Mouse (Mus musculus) lung, adult 18-20 months (tissue): ENCODE results near the gene Olfr846.

Experiments used
- DNase-seq, 2 experiments: peaks; one replicate each; pipeline ENCODE4 v3.0.0; 2022; ENCODE audit warnings: mixed read lengths in 2 of 2

Olfr846 gene

DNA sequence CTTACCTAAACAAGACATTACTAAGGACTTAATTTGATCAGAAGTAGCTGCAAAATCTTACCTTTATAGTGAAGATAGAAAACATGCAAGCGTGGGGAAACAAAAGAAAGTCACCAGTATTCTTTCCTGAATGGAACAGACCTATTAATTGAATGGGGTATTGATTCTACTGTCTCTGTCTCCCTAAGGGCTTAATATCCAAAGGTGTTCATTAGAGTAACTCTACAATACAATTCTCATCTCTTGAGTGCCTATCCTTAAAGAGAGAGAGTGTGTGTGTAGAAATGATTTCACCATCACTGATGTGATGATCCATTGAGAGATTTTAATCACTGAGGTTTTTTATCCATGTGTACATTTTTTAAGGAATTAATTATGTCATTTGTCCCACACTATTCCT is at the start of gene Olfr846:
Gene Olfr846, minus strand, starts transcription at position 101 of the 400 bp plus-strand sequence.
- no peak for DNase-seq

DNA sequence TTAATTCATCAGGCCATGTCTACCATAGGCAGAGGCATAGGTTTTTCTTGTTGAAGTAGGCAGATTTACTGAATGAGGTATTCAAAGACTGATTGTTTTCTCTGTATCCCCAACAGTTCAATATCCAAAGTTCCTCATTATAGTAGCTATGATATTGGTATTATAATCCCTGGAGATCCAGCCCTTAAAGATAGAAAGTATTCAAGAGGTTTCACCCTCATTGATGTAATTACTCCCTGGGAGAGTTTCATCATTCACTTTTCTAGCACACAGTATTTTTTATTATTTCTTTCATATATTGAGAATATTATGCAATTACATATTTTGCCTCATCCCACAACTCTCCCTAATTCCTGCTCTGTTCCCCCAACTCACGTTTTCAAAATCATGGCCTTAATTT is 14.8 kb upstream of the Olfr846 start, which contains the start of gene Olfr847:
Gene Olfr847, minus strand, starts transcription at position 101 of the 400 bp plus-strand sequence.
- DNase-seq: no peak

DNA sequence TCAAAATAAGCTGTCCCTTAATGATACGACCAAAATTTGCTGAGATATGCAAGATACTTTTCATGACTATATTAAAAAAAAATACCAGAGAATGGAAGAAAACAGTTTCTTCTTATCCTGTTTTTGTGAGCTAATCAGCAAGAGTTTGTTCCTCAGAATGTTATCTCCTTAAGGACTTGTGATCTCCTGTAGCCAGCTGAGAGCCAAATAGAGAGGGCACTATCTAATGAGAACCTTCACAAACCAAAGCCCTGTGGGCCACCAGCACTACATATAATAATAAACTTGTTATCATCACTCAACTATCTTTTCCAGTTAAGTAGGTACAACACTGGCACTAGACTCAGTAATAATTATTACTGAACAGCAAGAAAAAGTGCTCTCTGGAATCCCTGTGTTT is 27.6 kb downstream of the Olfr846 start, which contains the start of gene Olfr845:
Gene Olfr845, plus strand, starts transcription at position 301 of the 400 bp plus-strand sequence.
- no peak for DNase-seq

- DNase-seq: no peak
These were observed 47.8 kb downstream of the Olfr846 start, which contains the start of gene Olfr844 for GRCm38 (mm10) chr9:19316047-19316446. Gene Olfr844 (plus strand): TSS chr9:19316347.
